Mouse (Mus musculus) left cerebral cortex, adult 2 months (tissue): ENCODE results near the gene Rchy1. TPM values are rescaled to one million over a fixed set of nuclear protein-coding genes. Genes with fewer than 3 reads are reported as not detected.
A peak's percentile ranks its signal among the peaks of the same experiment; 100 is the strongest.
"Not testable (repeated sequence)": the region's sequence is repeated elsewhere in the genome, so short reads cannot be mapped to it uniquely, and the experiment has no call there.

ENCODE experiments used
- DNase-seq, 2 experiments: peaks; one replicate each; pipeline ENCODE4 v3.0.0; 2021 to 2022; ENCODE audit warnings: low spot score in 2 of 2, mixed read lengths in 1 of 2; ENCODE audit errors: extremely low spot score in 1 of 2
- H3K27ac ChIP-seq: fragments of 200-600 bp; 2 replicates; pipeline ENCODE4 v1.8.1; 2022
- H3K4me3 ChIP-seq: fragments of 200-600 bp; 2 replicates; pipeline ENCODE4 v1.8.1; 2022
- CTCF ChIP-seq: fragments of 200-600 bp; IDR thresholded peaks from 2 replicates; pipeline ENCODE4 v1.8.1; 2022; ENCODE audit warnings: antibody characterized with exemption, mild to moderate bottlenecking, moderate library complexity
- intact Hi-C: fragments of 180-260 bp; cut with DNase I; formaldehyde crosslinking; loops from one replicate; pipeline ENCODE4 v1.15.1; 2025
- total RNA-seq, 2 experiments: library from RNA; stranded (reverse); gene quantifications; 2 replicates each; pipeline ENCODE4 v1.2.3; 2021

The Rchy1 gene
- total RNA-seq, 2 experiments from 2014 or later, result 37.3 to 38.1 TPM

DNA sequence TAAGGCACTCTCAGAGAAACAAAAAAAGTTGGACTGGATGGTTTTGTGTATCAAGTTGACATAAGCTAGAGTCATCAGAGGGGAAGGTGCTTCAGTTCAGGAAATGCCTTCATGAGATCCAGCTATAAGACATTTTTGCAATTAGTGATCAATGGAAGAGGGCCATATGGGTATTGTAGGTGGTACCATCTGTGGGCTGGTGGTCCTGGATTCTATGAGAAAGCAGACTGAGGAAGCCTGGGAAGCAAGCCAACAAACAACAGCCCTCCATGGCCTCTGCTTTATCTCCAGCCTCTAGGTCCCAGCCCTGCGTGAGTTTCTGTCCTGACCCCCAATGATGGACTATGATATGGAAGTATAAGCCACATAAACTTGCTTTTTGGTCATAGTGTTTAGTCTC, 3.8 kb downstream of the Rchy1 start:
- TF ChIP-seq CTCF, result no peak
- no peak overlapping the region for H3K4me3 ChIP-seq
- no peak overlapping the region for H3K27ac ChIP-seq
- no peak for DNase-seq
- intact Hi-C loops, result no loop called here

DNA sequence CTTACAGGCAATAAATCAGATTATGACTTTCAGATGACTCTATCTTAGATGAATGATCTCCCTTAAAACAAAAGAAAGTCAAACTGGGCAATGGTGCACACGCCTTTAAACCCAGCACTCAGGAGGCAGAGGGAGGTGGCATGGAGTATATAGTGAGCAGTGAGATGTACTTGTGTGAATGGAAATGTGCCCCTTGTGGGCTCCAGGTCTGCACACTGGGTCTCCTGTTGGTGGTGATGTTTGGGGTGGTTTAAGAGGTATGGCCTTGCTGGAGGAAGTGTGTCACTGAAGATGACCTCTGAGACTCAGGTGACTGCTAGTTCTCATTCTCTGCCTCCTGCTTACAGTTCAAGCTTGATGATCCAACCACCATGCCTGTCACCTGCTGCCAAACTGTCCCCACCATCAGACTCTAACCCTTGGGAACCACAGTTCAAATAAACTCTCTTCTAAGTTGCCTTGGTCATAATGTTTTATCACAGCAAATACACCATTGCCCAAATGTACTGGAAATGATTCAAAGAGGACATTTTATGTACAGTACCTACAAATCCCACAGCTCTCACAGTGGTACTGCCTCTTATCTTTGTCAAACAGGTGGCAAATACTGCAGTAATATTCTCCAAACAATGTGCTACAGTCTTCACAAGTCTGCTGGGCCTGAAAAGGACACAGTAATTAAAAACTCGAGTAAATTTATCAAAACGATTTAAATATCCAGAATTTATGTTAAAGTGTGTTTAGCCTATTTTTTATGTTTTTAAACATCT, 5.7 kb downstream of the Rchy1 start:
- intact Hi-C loops, result no loop called here
- TF ChIP-seq CTCF, result no peak
- Histone ChIP-seq H3K4me3 (no peak overlapping the region), H3K27ac (no peak overlapping the region)
- no peak for DNase-seq

DNA sequence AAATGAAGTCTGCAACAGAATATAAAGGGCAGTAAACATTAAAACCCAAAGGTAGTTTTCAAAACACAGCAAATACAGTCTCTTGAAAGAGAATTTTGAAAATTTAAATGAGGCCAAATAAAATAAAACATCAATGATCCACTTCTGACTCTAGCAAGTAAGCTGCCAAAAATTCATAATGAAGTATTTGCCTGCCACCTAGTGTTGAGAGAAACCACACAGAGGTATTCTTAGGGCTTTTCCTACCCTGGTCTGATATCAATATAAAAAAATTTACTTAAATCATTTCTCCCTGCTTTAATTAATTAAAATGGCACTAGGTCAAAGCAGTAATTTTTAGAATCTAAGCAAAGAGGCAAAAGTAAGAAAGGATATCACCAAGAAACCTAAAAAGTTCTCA, 11.5 kb downstream of the Rchy1 start:
- Histone ChIP-seq H3K4me3 (no peak overlapping the region), H3K27ac (no peak overlapping the region)
- peak; percentile 65 for TF ChIP-seq CTCF
- DNase-seq, result no peak
- intact Hi-C loops, result loop anchor here (2.0 to 5.0 kb wide), 3 partner anchors 435 to 999 kb away; partner anchors contain the start of gene Parm1

DNA sequence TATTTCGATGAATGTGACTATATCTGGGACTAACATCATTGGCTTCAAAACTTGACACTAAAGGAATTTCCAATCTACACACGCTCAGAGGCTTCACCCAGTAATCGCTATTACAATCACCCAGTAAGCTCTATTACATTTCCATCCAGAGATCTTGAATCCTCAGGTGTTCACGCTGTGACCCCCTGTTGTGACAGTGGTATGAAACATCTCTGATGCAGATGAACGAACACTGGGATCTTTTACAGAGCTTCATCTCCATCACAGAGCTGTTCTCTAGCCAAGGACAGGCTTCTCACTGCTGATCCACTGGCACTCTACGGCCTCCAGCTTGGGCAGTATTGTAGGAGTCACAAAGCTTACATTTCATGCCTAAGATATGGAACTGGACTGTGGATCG, 13.4 kb downstream of the Rchy1 start:
- TF ChIP-seq CTCF, result no peak
- Histone ChIP-seq H3K27ac (no peak overlapping the region), H3K4me3 (no peak overlapping the region)
- DNase-seq, result no peak
- intact Hi-C loops, result no loop called here

DNA sequence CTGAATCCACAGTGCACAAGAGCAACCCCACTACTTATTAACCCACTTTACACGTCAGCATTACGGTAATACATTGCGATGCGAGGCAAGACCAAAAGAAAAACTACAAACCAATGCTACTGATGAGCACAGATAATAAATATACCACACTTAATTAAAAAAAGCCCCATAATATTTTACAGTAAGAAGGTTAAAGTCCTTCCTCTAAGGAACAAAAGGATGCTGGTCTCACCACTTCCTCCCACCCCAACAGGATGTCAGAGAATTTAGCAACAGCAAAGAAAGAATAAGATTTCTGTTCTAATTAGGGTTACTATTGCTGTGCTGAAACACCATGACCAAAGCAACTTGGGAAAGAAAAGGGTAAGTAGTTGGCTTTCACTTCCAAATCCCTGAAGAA, 15.9 kb downstream of the Rchy1 start:
- no peak for DNase-seq
- Histone ChIP-seq H3K4me3 (no peak overlapping the region), H3K27ac (no peak overlapping the region)
- intact Hi-C loops, result no loop called here
- no peak for TF ChIP-seq CTCF

DNA sequence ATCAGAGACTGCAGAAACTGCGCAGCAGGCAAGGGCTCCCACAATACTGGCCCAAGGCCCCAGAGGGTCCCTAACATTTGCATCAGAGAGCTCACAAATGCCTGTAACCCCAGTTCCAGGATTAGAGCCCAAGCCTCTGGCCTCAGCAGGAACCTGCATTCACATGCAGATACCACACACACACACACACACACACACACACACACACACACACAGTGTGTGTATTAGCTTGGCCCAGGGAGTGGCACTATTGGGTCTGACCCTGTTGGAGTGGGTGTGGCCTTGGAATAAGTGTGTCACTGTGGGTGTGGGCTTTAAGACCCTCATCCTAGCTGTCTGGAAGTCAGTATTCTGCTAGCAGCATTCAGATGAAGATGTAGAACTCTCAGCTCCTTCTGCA, 17.3 kb downstream of the Rchy1 start:
- intact Hi-C loops, H3K4me3 ChIP-seq, DNase-seq, H3K27ac ChIP-seq: not testable (repeated sequence)

DNA sequence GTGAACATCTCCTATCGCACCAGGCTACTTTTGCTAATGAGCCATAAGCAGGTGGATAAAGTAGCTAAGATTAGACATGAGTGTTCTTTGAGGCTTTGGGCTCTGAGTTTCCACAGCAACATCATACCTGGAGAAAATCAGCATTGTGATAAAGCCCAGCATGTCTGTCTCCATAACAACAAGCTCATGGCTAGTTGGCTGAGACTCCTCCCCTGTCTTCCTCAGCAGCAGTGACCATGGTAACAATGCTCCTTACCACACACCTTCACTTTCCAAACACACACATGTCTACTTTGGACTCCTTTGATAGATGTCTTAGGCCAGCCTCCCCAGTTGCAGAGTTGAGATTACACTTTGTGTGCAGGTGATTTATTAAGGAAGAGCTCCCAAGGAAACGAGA, 49.6 kb downstream of the Rchy1 start:
- no peak for TF ChIP-seq CTCF
- intact Hi-C loops, result loop anchor here (5.0 kb wide), 1 partner anchor 91 kb away; no protein-coding TSS in a partner anchor
- Histone ChIP-seq H3K4me3 (no peak overlapping the region), H3K27ac (no peak overlapping the region)
- DNase-seq, result no peak

DNA sequence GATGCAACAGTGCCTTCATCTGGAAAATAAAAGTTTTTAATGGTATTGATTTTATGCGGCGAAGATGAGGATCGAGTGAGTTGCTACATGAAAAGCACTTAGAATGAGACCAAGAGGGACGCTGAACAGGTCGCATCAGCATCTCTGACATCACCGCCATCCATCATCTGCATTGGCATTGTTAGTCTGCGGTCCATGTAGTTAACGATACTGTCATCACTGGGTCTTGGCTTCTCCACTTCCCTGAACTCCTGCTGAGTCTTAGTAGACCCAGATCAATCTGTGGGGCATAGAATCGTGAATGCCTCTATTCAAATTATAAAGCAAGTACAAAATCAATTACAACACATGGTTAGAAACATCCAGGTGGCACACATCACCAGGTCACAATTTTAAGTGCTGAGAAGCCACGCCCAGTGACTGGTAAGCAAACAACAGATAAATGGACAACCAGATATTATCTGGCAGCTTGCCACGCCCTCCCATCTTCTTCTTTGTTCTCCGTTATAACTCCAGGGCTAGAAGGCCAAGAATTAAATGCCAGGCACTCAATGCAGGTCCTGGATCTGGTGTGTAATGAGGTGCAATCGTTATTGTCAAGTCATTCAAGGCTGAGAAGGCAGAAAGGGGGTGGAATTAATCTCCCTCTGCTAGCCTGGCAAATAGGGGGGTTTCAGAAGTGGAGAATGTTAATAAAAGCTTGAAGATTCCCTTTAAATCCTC, 51.3 kb downstream of the Rchy1 start:
- TF ChIP-seq CTCF, result no peak
- no peak overlapping the region for H3K27ac ChIP-seq
- intact Hi-C loops, result loop anchor here (5.0 kb wide), 1 partner anchor 89 kb away; no protein-coding TSS in a partner anchor
- DNase-seq, result no peak
- H3K4me3 ChIP-seq, result no peak overlapping the region

DNA sequence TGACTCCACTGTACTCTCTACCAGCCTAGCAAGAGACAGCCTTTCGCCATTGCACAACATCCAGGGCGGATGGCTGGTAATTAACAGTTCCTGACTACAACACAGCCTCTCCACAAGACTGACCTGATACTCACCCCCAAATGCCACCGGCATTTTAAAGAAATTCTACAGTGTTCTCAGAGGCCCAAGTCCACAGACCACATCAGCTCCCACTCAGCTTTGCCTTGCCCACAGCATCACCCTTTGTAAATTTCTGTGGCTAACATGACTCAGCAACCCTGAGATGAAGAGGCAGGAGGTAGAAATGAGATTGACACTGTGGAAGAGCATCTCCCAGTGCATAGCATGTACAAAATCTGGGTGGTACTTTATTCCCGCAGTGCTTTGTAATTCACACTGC, 52.3 kb downstream of the Rchy1 start:
- TF ChIP-seq CTCF, result no peak
- Histone ChIP-seq H3K27ac (no peak overlapping the region), H3K4me3 (no peak overlapping the region)
- DNase-seq, result no peak
- intact Hi-C loops, result loop anchor here (5.0 kb wide), 1 partner anchor 88 kb away; no protein-coding TSS in a partner anchor

DNA sequence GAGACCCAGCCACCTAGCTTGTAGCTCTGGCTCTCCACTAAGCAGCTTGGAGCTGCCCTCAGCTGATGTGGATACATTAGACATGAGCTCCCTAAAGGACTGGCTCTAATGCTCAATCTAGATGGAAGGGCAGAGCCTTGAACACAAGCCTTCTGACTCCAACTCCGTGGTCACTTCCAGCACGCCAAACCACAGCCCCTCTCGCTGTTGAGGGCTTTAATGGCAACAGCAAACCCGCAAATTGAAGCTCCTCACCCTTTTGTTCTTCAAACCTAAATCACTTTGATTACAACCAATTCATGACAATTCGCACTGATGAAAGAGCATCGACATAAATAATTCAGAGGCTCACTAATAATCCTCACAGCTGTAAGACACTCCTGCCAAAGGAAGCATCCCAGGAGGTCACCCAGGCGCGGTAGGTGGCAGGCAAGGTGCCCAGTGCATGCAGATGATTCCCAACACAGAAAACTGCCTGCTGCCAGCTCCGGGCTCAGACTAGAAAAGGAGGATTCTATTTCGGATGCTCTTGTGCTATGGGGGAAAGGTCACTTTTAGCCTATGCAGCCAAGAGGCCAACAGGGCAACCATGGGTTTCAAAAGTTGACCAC, 53.8 kb downstream of the Rchy1 start:
- TF ChIP-seq CTCF, result no peak
- Histone ChIP-seq H3K4me3 (no peak overlapping the region), H3K27ac (no peak overlapping the region)
- DNase-seq, result no peak
- intact Hi-C loops, result no loop called here

Other genes with a start within 250 kb of the Rchy1 start
- gene Odaph, start 24.4 kb upstream of the Rchy1 start, total RNA-seq, result not detected
- 10 to 100 TPM; 33.8 to 34.6 TPM for gene Cdkl2, start 80.8 kb upstream of the Rchy1 start, total RNA-seq
- 100 to 1,000 TPM; 228 to 236 TPM for gene G3bp2, start 120.7 kb upstream of the Rchy1 start, total RNA-seq
- 10 to 100 TPM; 79.1 to 84.0 TPM for gene Uso1, start 174.9 kb upstream of the Rchy1 start, total RNA-seq